Mouse (Mus musculus): Measurements from ENCODE around the gene Ddx17.

Gene Ddx17

GRCm38 (mm10) chr15:79481181-79481688 is 65.3 kb downstream of the Ddx17 start:
- in situ Hi-C loops (cut with MboI; ENCODE audit: unreplicated experiment in 2 of 2) = no loop called here

Data from v-Abl transformed pro-B cells (cell line).